Mouse (Mus musculus): ENCODE measurements at regions not wholly inside any gene's neighbourhood (a gene's known extent, or its start where the extent isn't known, plus 50 kb on each side); places are given as distances from the start of the nearest gene placed in this dataset.

DNA sequence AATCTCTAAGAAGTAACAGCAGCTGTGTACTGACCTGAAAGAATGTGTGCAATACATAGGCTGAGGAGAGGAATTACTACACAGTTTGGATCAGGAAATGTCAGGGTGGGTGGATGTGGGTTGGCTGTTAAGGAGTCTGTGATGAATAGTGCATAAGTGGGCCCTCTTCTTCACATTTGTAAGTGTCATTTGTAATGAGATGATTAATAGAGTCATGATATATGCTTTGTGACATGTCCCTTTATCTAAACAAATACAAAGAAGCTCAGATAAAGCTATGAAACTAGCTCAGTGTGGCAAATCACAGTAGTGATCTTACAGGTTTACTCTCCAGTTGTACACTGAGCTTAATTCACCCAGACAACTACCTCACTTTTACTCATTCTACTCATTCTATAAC is 867.9 kb downstream of the Kcna4 start:
- DNase-seq (ENCODE audit: extremely low read depth), result no peak
- H3K4me1 ChIP-seq (ENCODE audit: control insufficient read depth in 1 of 2, insufficient read depth in 2 of 2), result no peaks in the 10 kb centered on the region
- dilution Hi-C loops (cut with MboI; ENCODE audit: extremely low pct_ligation_motif_present, extremely low pct_unique_long_range_greater_than_20kb, low sequenced_read_pairs), result no loop called here
- H3K4me2 ChIP-seq (ENCODE audit: insufficient read depth, low read depth, poor library complexity, severe bottlenecking), result no peak overlapping the region
- no peaks in the 10 kb centered on the region for H3K9me3 ChIP-seq (replicated peaks; ENCODE audit: low read length)
- no peak overlapping the region for H3K4me3 ChIP-seq (replicated peaks in 1 of 3; ENCODE audit: low read depth in 2 of 3, low read length in 2 of 3, poor library complexity in 1 of 3)
- TF ChIP-seq USF1 (IDR thresholded peaks at IDR 0.05; ENCODE audit: low read depth, low read length) (no peak), CTCF (conservative IDR thresholded peaks at IDR 0.05 in 1 of 2, IDR thresholded peaks at IDR 0.05 in 1 of 2; ENCODE audit: low read depth in 2 of 2, low read length in 2 of 2) (no peak), MAFK (IDR thresholded peaks at IDR 0.05; ENCODE audit: insufficient replicate concordance, low read length) (no peak), MXI1 (IDR thresholded peaks at IDR 0.05; ENCODE audit: low read depth, low read length) (no peak), E2F4 (IDR thresholded peaks at IDR 0.05; ENCODE audit: insufficient replicate concordance, low read depth, low read length) (no peak), POLR2AphosphoS2 (IDR thresholded peaks at IDR 0.05; ENCODE audit: low read depth, low read length) (no peak), ZMIZ1 (IDR thresholded peaks at IDR 0.05; ENCODE audit: low read depth, low read length) (no peak), CHD1 (IDR thresholded peaks at IDR 0.05; ENCODE audit: low read depth, low read length) (no peak), BHLHE40 (IDR thresholded peaks at IDR 0.05; ENCODE audit: low read depth, low read length) (no peak), ZC3H11A (IDR thresholded peaks at IDR 0.05; ENCODE audit: low read depth, low read length) (no peak), TCF12 (IDR thresholded peaks at IDR 0.05; ENCODE audit: low read depth, low read length) (no peak), PAX5 (IDR thresholded peaks at IDR 0.05; ENCODE audit: low read length) (no peak)
- H3K9ac ChIP-seq (ENCODE audit: insufficient read depth, low read depth), result no peak overlapping the region
- in situ Hi-C loops (cut with MboI; ENCODE audit: low pct_ligation_motif_present, low pct_unique_long_range_greater_than_20kb, low sequenced_read_pairs), result no loop called here
- H3K36me3 ChIP-seq (replicated peaks in 1 of 2; ENCODE audit: control insufficient read depth in 1 of 2, insufficient read depth in 1 of 2, low read length in 1 of 2), result no peaks in the 10 kb centered on the region
- no peaks in the 10 kb centered on the region for H3K79me2 ChIP-seq (replicated peaks; ENCODE audit: control insufficient read depth, extremely low read depth, insufficient read depth, poor library complexity, severe bottlenecking)
- H3K27ac ChIP-seq (ENCODE audit: insufficient read depth, low read depth), result no peak overlapping the region
- H3K27me3 ChIP-seq (replicated peaks), result no peaks in the 10 kb centered on the region

DNA sequence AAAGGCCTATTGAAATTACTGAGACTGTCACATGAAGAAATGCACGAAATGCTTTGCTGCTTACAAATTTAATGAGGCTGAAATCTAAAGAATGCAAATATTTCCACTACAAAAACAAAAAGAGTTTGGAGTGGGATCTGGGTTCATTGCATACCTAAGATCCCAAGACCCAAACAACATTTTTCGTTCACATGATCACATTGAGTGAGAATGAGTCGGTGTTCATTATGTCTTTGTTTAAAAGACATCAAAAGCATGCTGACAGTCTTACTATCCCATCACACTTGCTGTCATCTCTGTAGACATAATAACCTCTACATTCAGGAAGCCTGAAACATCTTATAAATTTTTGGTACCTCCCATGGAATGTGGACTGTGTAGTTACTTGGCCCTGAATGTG is 870.4 kb downstream of the Kcna4 start:
- dilution Hi-C loops (cut with MboI; ENCODE audit: extremely low pct_ligation_motif_present, extremely low pct_unique_long_range_greater_than_20kb, low sequenced_read_pairs), result no loop called here
- in situ Hi-C loops (cut with MboI; ENCODE audit: low pct_ligation_motif_present, low pct_unique_long_range_greater_than_20kb, low sequenced_read_pairs), result no loop called here
- TF ChIP-seq MEF2A (IDR thresholded peaks at IDR 0.05; ENCODE audit: borderline replicate concordance, low read depth, low read length) (no peak), SMC3 (IDR thresholded peaks at IDR 0.05; ENCODE audit: low read depth, low read length) (no peak), USF1 (IDR thresholded peaks at IDR 0.05; ENCODE audit: low read depth, low read length) (no peak), JUND (conservative IDR thresholded peaks at IDR 0.05; ENCODE audit: low read depth, low read length) (no peak), MXI1 (IDR thresholded peaks at IDR 0.05; ENCODE audit: low read depth, low read length) (no peak), CTCF (conservative IDR thresholded peaks at IDR 0.05 in 1 of 2, IDR thresholded peaks at IDR 0.05 in 1 of 2; ENCODE audit: low read depth in 2 of 2, low read length in 2 of 2) (no peak), POLR2A (IDR thresholded peaks at IDR 0.05; ENCODE audit: low read depth, low read length) (no peak), JUN (IDR thresholded peaks at IDR 0.05; ENCODE audit: insufficient read depth, low read depth, low read length) (no peak), POLR2AphosphoS2 (IDR thresholded peaks at IDR 0.05; ENCODE audit: low read depth, low read length) (no peak), CHD2 (IDR thresholded peaks at IDR 0.05; ENCODE audit: low read length) (no peak), E2F4 (IDR thresholded peaks at IDR 0.05; ENCODE audit: insufficient replicate concordance, low read depth, low read length) (no peak), MAZ (IDR thresholded peaks at IDR 0.05; ENCODE audit: low read depth, low read length) (no peak), MYC (IDR thresholded peaks at IDR 0.05; ENCODE audit: low read depth, low read length) (no peak), MAX (IDR thresholded peaks at IDR 0.05; ENCODE audit: low read length) (no peak)
- Histone ChIP-seq H3K4me1 (ENCODE audit: control insufficient read depth in 1 of 2, insufficient read depth in 2 of 2) (no peaks in the 10 kb centered on the region), H3K4me3 (replicated peaks in 1 of 3; ENCODE audit: low read depth in 2 of 3, low read length in 2 of 3, poor library complexity in 1 of 3) (no peak overlapping the region), H3K27me3 (replicated peaks) (no peaks in the 10 kb centered on the region), H3K27ac (ENCODE audit: insufficient read depth, low read depth) (no peak overlapping the region), H3K9ac (ENCODE audit: insufficient read depth, low read depth) (no peak overlapping the region), H3K9me3 (replicated peaks; ENCODE audit: low read length) (no peaks in the 10 kb centered on the region), H3K36me3 (replicated peaks in 1 of 2; ENCODE audit: control insufficient read depth in 1 of 2, insufficient read depth in 1 of 2, low read length in 1 of 2) (no peaks in the 10 kb centered on the region), H3K4me2 (ENCODE audit: insufficient read depth, low read depth, poor library complexity, severe bottlenecking) (no peak overlapping the region), H3K79me2 (replicated peaks; ENCODE audit: control insufficient read depth, extremely low read depth, insufficient read depth, poor library complexity, severe bottlenecking) (no peaks in the 10 kb centered on the region)
- DNase-seq (ENCODE audit: extremely low read depth), result no peak

Data from CH12.LX (cell line).